Mouse (Mus musculus) testis, adult 2 months (tissue): ENCODE results near the gene Ift81.

Source experiments
- CTCF ChIP-seq: fragments of 200-500 bp; IDR thresholded peaks from 2 replicates; pipeline ENCODE4 v1.5.1; 2012; ENCODE audit warnings: low read depth, mild to moderate bottlenecking, inconsistent platforms, low read length, moderate library complexity; ENCODE audit not compliant: control insufficient read depth, insufficient read depth, insufficient replicate concordance
- POLR2A ChIP-seq: fragments of 200-500 bp; IDR thresholded peaks from 2 replicates; pipeline ENCODE4 v1.6.1; 2012; ENCODE audit warnings: low read depth, mild to moderate bottlenecking, inconsistent platforms, low read length, moderate library complexity; ENCODE audit not compliant: control insufficient read depth

- TF ChIP-seq CTCF = no peak
- no peak for TF ChIP-seq POLR2A
Observed at GRCm38 (mm10) chr5:122511405-122511804, 102.9 kb downstream of the Ift81 start.
